Mouse (Mus musculus) intestine, embryonic 14.5 days (tissue): ENCODE results near the gene Phf11d. TPM values are rescaled to one million over a fixed set of nuclear protein-coding genes. Genes with fewer than 3 reads are reported as not detected.
"Not testable (repeated sequence)": the region's sequence is repeated elsewhere in the genome, so short reads cannot be mapped to it uniquely, and the experiment has no call there.

Source experiments
- ATAC-seq: fragments of 200-750 bp; cut with Nextera tagmentation; replicated peaks from 2 replicates; pipeline ENCODE4 v1.8.0; 2017; ENCODE audit warnings: low read depth, moderate number of reproducible peaks, moderate TSS enrichment, moderate library complexity; ENCODE audit not compliant: low FRiP score, low TSS enrichment
- DNase-seq: peaks from one replicate; pipeline ENCODE4 v3.0.0-alpha.2; 2018; ENCODE audit warnings: low spot score
- H3K27ac ChIP-seq: fragments of 300-500 bp; sonication (generic); 2 replicates; pipeline ENCODE4 v1.5.1; 2014; ENCODE audit warnings: low read depth, mild to moderate bottlenecking, control low read depth
- H3K27me3 ChIP-seq: fragments of 300-500 bp; sonication (generic); replicated peaks from 2 replicates; pipeline ENCODE4 v1.6.1; 2014; ENCODE audit warnings: low read length, control low read depth; ENCODE audit not compliant: control insufficient read depth, insufficient read depth
- H3K36me3 ChIP-seq: fragments of 300-500 bp; sonication (generic); 2 replicates; pipeline ENCODE4 v1.6.1; 2014; ENCODE audit warnings: low read length, control low read depth; ENCODE audit not compliant: control insufficient read depth, insufficient read depth
- H3K4me1 ChIP-seq: fragments of 300-500 bp; sonication (generic); replicated peaks from 2 replicates; pipeline ENCODE4 v1.6.1; 2014; ENCODE audit warnings: low read length, control low read depth, mixed read lengths; ENCODE audit not compliant: control insufficient read depth, insufficient read depth
- H3K4me2 ChIP-seq: fragments of 300-500 bp; sonication (generic); 2 replicates; pipeline ENCODE4 v1.6.1; 2014; ENCODE audit warnings: low read length
- H3K4me3 ChIP-seq: fragments of 300-500 bp; sonication (generic); 2 replicates; pipeline ENCODE4 v1.5.1; 2014; ENCODE audit warnings: low read depth, low read length, control low read depth, mixed read lengths
- H3K9ac ChIP-seq: fragments of 300-500 bp; sonication (generic); 2 replicates; pipeline ENCODE4 v1.6.1; 2014; ENCODE audit warnings: mild to moderate bottlenecking, low read length
- H3K9me3 ChIP-seq: fragments of 300-500 bp; sonication (generic); 2 replicates; pipeline ENCODE4 v1.6.1; 2016; ENCODE audit warnings: low read length, control low read depth; ENCODE audit not compliant: control insufficient read depth
- WGBS: fragments of 180-500 bp; shearing (Covaris S2); extraction: QIAGEN DNeasy Blood & Tissue Kit; methylation state at CpG from one replicate; pipeline ENCODE4 v1.1.7; 2014; 5-methylcytosine and 5-hydroxymethylcytosine counted together
- polyA plus RNA-seq: library from polyadenylated mRNA; unstranded; fragments of >200 nt; fragmentation: Nextera tagmentation; extraction: Ambion mirVana; gene quantifications from 2 replicates; pipeline ENCODE4 v1.2.1, GENCODE M21; 2014

The Phf11d gene
- 2.4 and 3.1 TPM in 2 replicates for polyA plus RNA-seq

GRCm38 (mm10) chr14:59365244-59365644 is at the start of gene Phf11d:
Gene Phf11d, minus strand, starts transcription at chr14:59365470.
- WGBS: 48% methylated on average over 6 of the region's 6 CpGs
- Histone ChIP-seq H3K36me3 (no peaks in the 10 kb centered on the region), H3K4me2 (peak within 1 kb of the TSS; percentile 22; the same call in 1 of the 2 replicates), H3K9ac (no peak within 1 kb of the TSS), H3K9me3 (no peaks in the 10 kb centered on the region), H3K4me3 (no peak within 1 kb of the TSS), H3K27ac (peak within 1 kb of the TSS; percentile 33; the same call in 1 of the 2 replicates), H3K27me3 (no peaks in the 10 kb centered on the region), H3K4me1 (0 out of 2 replicates have a peak, but pooled peaks cover 4% of the 10 kb centered on the region)
- ATAC-seq (no peak), DNase-seq (no peak)

- not testable (repeated sequence) for H3K27me3 ChIP-seq, H3K9ac ChIP-seq, DNase-seq, H3K4me3 ChIP-seq, H3K27ac ChIP-seq, H3K4me1 ChIP-seq, H3K9me3 ChIP-seq, ATAC-seq, H3K4me2 ChIP-seq
- peaks cover 35% of the 10 kb centered on the region for H3K36me3 ChIP-seq
- 89% methylated on average over 2 of the region's 2 CpGs for WGBS
These were observed 49.7 kb upstream of the Phf11d start for GRCm38 (mm10) chr14:59414979-59415378.

GRCm38 (mm10) chr14:59396999-59397398 is 31.7 kb upstream of the Phf11d start:
- Histone ChIP-seq H3K9ac (no peak overlapping the region), H3K27ac (no peak overlapping the region), H3K9me3 (no peaks in the 10 kb centered on the region), H3K4me1 (no peaks in the 10 kb centered on the region), H3K36me3 (peaks cover 4% of the 10 kb centered on the region), H3K4me3 (no peak overlapping the region), H3K27me3 (no peaks in the 10 kb centered on the region), H3K4me2 (no peak overlapping the region)
- no peak for DNase-seq
- 84% methylated on average over 2 of the region's 2 CpGs for WGBS
- ATAC-seq: no peak

- WGBS: 81% methylated on average over 3 of the region's 3 CpGs
- Histone ChIP-seq H3K4me3 (no peak within 1 kb of the TSS), H3K27ac (no peak within 1 kb of the TSS), H3K27me3 (no peaks in the 10 kb centered on the region), H3K4me1 (no peaks in the 10 kb centered on the region), H3K4me2 (no peak within 1 kb of the TSS), H3K9ac (no peak within 1 kb of the TSS), H3K9me3 (no peaks in the 10 kb centered on the region), H3K36me3 (no peaks in the 10 kb centered on the region; the same call in 1 of the 2 replicates)
- DNase-seq (no peak), ATAC-seq (no peak)
These were observed 30.0 kb upstream of the Phf11d start, which contains the start of gene Phf11c for GRCm38 (mm10) chr14:59395281-59395680. Gene Phf11c, minus strand, starts transcription at chr14:59395381.

- ATAC-seq, H3K4me1 ChIP-seq, H3K4me2 ChIP-seq, H3K9me3 ChIP-seq, H3K36me3 ChIP-seq, H3K9ac ChIP-seq, H3K27me3 ChIP-seq, H3K4me3 ChIP-seq, DNase-seq, H3K27ac ChIP-seq: not testable (repeated sequence)
- WGBS: 78% methylated on average over 4 of the region's 4 CpGs
These were observed 24.9 kb upstream of the Phf11d start for GRCm38 (mm10) chr14:59390181-59390580.

GRCm38 (mm10) chr14:59389532-59389931 is 24.3 kb upstream of the Phf11d start:
- Histone ChIP-seq H3K4me2 (no peak overlapping the region), H3K27me3 (no peaks in the 10 kb centered on the region), H3K4me3 (no peak overlapping the region), H3K9ac (no peak overlapping the region), H3K9me3 (no peaks in the 10 kb centered on the region), H3K27ac (no peak overlapping the region), H3K4me1 (no peaks in the 10 kb centered on the region), H3K36me3 (no peaks in the 10 kb centered on the region)
- WGBS: 73% methylated on average over 1 of the region's 1 CpGs
- no peak for DNase-seq
- no peak for ATAC-seq

GRCm38 (mm10) chr14:59370348-59371068 is 5.2 kb upstream of the Phf11d start:
- Histone ChIP-seq H3K9ac (no peak overlapping the region), H3K4me3 (no peak overlapping the region), H3K4me2 (no peak overlapping the region)

GRCm38 (mm10) chr14:59366386-59367105 is 1.3 kb upstream of the Phf11d start:
- H3K27ac ChIP-seq: no peak overlapping the region
- H3K4me3 ChIP-seq: no peak overlapping the region
- DNase-seq (no peak), ATAC-seq (no peak)
- peaks cover 9% of the 10 kb centered on the region; the same call in 1 of the 2 replicates for H3K9me3 ChIP-seq
- H3K4me2 ChIP-seq: no peak overlapping the region
- no peaks in the 10 kb centered on the region for H3K36me3 ChIP-seq
- 71% methylated on average over 8 of the region's 8 CpGs for WGBS
- no peaks in the 10 kb centered on the region for H3K27me3 ChIP-seq
- H3K9ac ChIP-seq: no peak overlapping the region
- H3K4me1 ChIP-seq: 0 out of 2 replicates have a peak, but pooled peaks cover 4% of the 10 kb centered on the region

More at GRCm38 (mm10) chr14:59370348-59371068, 5.2 kb upstream of the Phf11d start:
- peaks cover 11% of the 10 kb centered on the region; the same call in 1 of the 2 replicates for H3K9me3 ChIP-seq
- H3K36me3 ChIP-seq: no peaks in the 10 kb centered on the region
- 91% methylated on average over 25 of the region's 25 CpGs for WGBS
- ATAC-seq (no peak), DNase-seq (no peak)
- 0 out of 2 replicates have a peak, but pooled peaks cover 4% of the 10 kb centered on the region for H3K4me1 ChIP-seq
- no peak overlapping the region for H3K27ac ChIP-seq
- no peaks in the 10 kb centered on the region for H3K27me3 ChIP-seq
